Mouse (Mus musculus) liver, embryonic 16.5 days (tissue): ENCODE results near the gene Cyct. TPM values are rescaled to one million over a fixed set of nuclear protein-coding genes. Genes with fewer than 3 reads are reported as not detected.
A peak's percentile ranks its signal among the peaks of the same experiment; 100 is the strongest.

ENCODE experiments used
- ATAC-seq: fragments of 200-750 bp; cut with Nextera tagmentation; 2 replicates; pipeline ENCODE4 v1.8.0; 2017; ENCODE audit warnings: low read depth, mild to moderate bottlenecking, moderate number of reproducible peaks, moderate library complexity
- H3K27ac ChIP-seq: fragments of 300-500 bp; sonication (generic); 2 replicates; pipeline ENCODE4 v1.5.1; 2014; ENCODE audit warnings: mild to moderate bottlenecking, low read length
- H3K27me3 ChIP-seq: fragments of 300-500 bp; sonication (generic); 2 replicates; pipeline ENCODE4 v1.6.1; 2014; ENCODE audit warnings: low read depth, low read length, mixed read lengths; ENCODE audit not compliant: control insufficient read depth, insufficient read depth
- H3K36me3 ChIP-seq: fragments of 300-500 bp; sonication (generic); 2 replicates; pipeline ENCODE4 v1.6.1; 2014; ENCODE audit warnings: mild to moderate bottlenecking; ENCODE audit not compliant: control insufficient read depth, insufficient read depth
- H3K4me1 ChIP-seq: fragments of 300-500 bp; sonication (generic); 2 replicates; pipeline ENCODE4 v1.6.1; 2014; ENCODE audit warnings: low read depth, low read length, mixed read lengths; ENCODE audit not compliant: control insufficient read depth
- H3K4me2 ChIP-seq: fragments of 300-500 bp; sonication (generic); 2 replicates; pipeline ENCODE4 v1.6.1; 2014; ENCODE audit warnings: low read depth, low read length, mixed read lengths
- H3K4me3 ChIP-seq: fragments of 300-500 bp; sonication (generic); 2 replicates; pipeline ENCODE4 v1.5.1; 2014; ENCODE audit warnings: low read depth, mild to moderate bottlenecking, low read length
- H3K9ac ChIP-seq: fragments of 300-500 bp; sonication (generic); 2 replicates; pipeline ENCODE4 v1.6.1; 2014; ENCODE audit warnings: low read depth, low read length
- H3K9me3 ChIP-seq: fragments of 300-500 bp; sonication (generic); replicated peaks from 2 replicates; pipeline ENCODE4 v1.6.1; 2016; ENCODE audit warnings: low read length; ENCODE audit not compliant: control insufficient read depth
- whole genome bisulfite sequencing: fragments of 180-500 bp; shearing (Covaris S2); extraction: QIAGEN DNeasy Blood & Tissue Kit; methylation state at CpG from one replicate; pipeline ENCODE4 v1.1.7; 2014; ENCODE audit not compliant: insufficient replicate concordance; 5-methylcytosine and 5-hydroxymethylcytosine counted together
- polyA plus RNA-seq: library from polyadenylated mRNA; unstranded; fragments of >200 nt; fragmentation: Nextera tagmentation; extraction: Ambion mirVana; gene quantifications from 2 replicates; pipeline ENCODE4 v1.2.1, GENCODE M21; 2015

Gene Cyct
- polyA plus RNA-seq, result not detected in 2 replicates

- ATAC-seq, result no peak
- no peak within 1 kb of the TSS for H3K9ac ChIP-seq
- H3K9me3 ChIP-seq, result no peaks in the 10 kb centered on the region
- no peak within 1 kb of the TSS for H3K4me3 ChIP-seq
- no peaks in the 10 kb centered on the region for H3K27me3 ChIP-seq
- 75% methylated on average over 11 of the region's 11 CpGs for WGBS
- no peaks in the 10 kb centered on the region for H3K4me1 ChIP-seq
- H3K27ac ChIP-seq, result no peak within 1 kb of the TSS
- H3K4me2 ChIP-seq, result no peak within 1 kb of the TSS
- no peaks in the 10 kb centered on the region for H3K36me3 ChIP-seq
Measured at GRCm38 (mm10) chr2:76360226-76360625, at the start of gene Cyct. Cyct (minus strand) TSS chr2:76360450.

DNA sequence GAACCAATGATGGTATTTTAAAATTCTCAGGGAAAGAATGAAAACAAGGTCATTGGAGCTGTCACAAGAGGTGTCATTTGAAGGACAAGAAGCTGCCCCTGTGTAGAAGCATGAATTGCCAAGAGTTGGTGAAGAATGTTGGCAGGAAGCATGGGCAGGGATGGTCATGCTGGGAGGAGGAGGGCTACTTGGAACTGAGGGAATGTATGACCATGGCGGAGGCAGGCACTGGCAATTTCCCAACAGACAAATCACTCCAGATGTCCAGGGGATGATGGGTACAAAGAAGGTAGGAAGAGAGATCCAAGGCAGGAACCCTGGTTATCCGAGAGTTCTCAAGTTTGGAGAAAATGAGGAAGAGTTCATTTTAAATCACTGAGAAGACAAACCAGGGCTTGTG lies 49.7 kb upstream of the Cyct start:
- no peak overlapping the region for H3K9ac ChIP-seq
- H3K4me3 ChIP-seq, result no peak overlapping the region
- H3K27me3 ChIP-seq, result peaks cover 32% of the 10 kb centered on the region
- no peaks in the 10 kb centered on the region for H3K36me3 ChIP-seq
- no peaks in the 10 kb centered on the region for H3K9me3 ChIP-seq
- WGBS, result 56% methylated on average over 2 of the region's 2 CpGs
- no peaks in the 10 kb centered on the region; the same call in 1 of the 2 replicates for H3K4me1 ChIP-seq
- ATAC-seq, result no peak
- H3K4me2 ChIP-seq, result no peak overlapping the region
- H3K27ac ChIP-seq, result no peak overlapping the region

DNA sequence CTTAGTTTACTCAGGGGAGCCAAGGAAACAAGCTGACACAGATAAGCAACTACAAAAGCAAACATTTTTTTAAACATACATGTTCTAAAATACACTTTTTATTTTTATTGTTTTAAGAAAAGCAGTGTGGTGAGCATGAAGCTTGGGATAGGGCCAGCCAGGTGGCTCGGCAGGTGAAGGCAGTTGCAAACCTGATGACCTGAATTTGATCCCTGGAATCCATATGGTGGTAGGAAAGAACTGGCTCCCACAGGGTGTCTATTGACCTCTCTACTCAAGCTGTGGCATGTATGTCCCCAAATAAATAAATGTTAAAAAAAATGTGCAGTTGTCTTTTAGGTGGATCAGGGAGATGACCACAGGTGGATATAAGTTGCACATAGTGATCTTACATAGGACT lies 49.3 kb upstream of the Cyct start:
- Histone ChIP-seq H3K4me3 (no peak overlapping the region), H3K4me1 (no peaks in the 10 kb centered on the region; the same call in 1 of the 2 replicates), H3K9ac (no peak overlapping the region), H3K4me2 (no peak overlapping the region), H3K9me3 (no peaks in the 10 kb centered on the region), H3K27ac (no peak overlapping the region), H3K27me3 (peaks cover 36% of the 10 kb centered on the region), H3K36me3 (no peaks in the 10 kb centered on the region)
- 30% methylated on average over 1 of the region's 1 CpGs for WGBS
- ATAC-seq, result no peak

- H3K4me2 ChIP-seq, result peak overlapping the region; percentile 69
- no peaks in the 10 kb centered on the region for H3K36me3 ChIP-seq
- H3K4me1 ChIP-seq, result no peaks in the 10 kb centered on the region; the same call in 1 of the 2 replicates
- 0 out of 2 replicates have a peak, but pooled peaks have one; percentile 38 for ATAC-seq
- no peak overlapping the region for H3K27ac ChIP-seq
- peaks cover 46% of the 10 kb centered on the region for H3K27me3 ChIP-seq
- H3K9ac ChIP-seq, result peak overlapping the region; percentile 24; the same call in 1 of the 2 replicates
- WGBS, result under 1% methylated on average over 48 of the region's 49 CpGs
- peak overlapping the region; percentile 64 for H3K4me3 ChIP-seq
- H3K9me3 ChIP-seq, result no peaks in the 10 kb centered on the region
Measured at GRCm38 (mm10) chr2:76406937-76407441, 46.7 kb upstream of the Cyct start.

GRCm38 (mm10) chr2:76406151-76406936 lies 46.1 kb upstream of the Cyct start, which contains the start of gene Osbpl6:
Osbpl6 (plus strand) TSS chr2:76406508.
- ATAC-seq, result peak; percentile 81
- H3K4me1 ChIP-seq, result no peaks in the 10 kb centered on the region; the same call in 1 of the 2 replicates
- peak within 1 kb of the TSS; percentile 69 for H3K4me2 ChIP-seq
- H3K9ac ChIP-seq, result peak within 1 kb of the TSS; percentile 31; the same call in 1 of the 2 replicates
- H3K9me3 ChIP-seq, result no peaks in the 10 kb centered on the region
- peak within 1 kb of the TSS; percentile 64 for H3K4me3 ChIP-seq
- no peak within 1 kb of the TSS for H3K27ac ChIP-seq
- peaks cover 46% of the 10 kb centered on the region for H3K27me3 ChIP-seq
- H3K36me3 ChIP-seq, result no peaks in the 10 kb centered on the region
- WGBS, result under 1% methylated on average over 87 of the region's 89 CpGs

DNA sequence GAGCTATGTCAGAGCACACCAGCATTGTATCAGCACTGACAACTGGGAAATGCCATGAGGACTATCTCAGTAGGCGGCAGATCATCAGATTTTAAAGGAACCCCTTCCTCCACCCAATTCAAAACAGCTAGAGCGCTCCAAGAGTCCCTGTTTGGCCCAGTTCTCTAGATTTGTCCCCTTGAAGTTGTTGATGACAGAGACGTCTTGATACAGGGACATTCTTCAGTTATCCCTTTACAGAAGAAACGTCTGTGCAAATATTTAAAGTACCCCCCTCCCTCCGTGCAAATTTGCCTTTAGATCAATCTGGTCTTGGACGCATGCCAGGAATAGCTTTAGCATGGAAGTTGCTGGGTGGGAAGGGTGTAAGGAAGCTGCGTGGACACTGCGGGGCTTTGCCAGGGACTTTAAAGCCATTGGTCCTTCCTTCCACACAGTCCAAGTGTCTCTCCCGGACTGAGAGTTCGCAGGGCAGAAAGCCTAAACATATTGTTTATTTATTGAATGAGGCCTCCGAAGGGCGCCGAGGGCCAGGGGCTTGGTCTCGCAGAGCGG lies 45.4 kb upstream of the Cyct start:
- Histone ChIP-seq H3K4me1 (no peaks in the 10 kb centered on the region; the same call in 1 of the 2 replicates), H3K9me3 (no peaks in the 10 kb centered on the region), H3K9ac (no peak overlapping the region), H3K36me3 (no peaks in the 10 kb centered on the region), H3K4me3 (peak overlapping the region; percentile 64), H3K27me3 (peaks cover 46% of the 10 kb centered on the region), H3K4me2 (peak overlapping the region; percentile 69), H3K27ac (no peak overlapping the region)
- no peak for ATAC-seq
- 5% methylated on average over 15 of the region's 15 CpGs for WGBS

DNA sequence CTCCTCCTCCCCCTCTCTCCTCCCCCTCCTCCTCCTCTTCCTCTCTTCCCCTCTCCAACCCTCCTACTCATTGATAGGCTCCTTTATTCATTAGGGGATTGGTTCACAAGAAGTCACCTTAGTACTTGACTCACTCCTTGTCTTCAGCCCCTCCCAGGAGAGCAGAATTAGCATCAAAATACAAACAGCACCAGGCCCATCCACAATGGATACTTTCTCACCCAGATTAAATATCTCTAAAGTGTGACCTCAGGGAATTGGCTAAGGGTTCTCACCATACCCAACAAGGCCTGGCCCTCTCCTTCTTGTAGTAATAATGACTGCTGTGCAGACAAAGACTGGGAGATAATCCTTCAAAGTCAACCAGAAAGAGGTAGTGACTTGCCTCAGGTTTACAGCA lies 39.9 kb upstream of the Cyct start:
- Histone ChIP-seq H3K27ac (no peak overlapping the region), H3K4me2 (no peak overlapping the region), H3K27me3 (peaks cover 17% of the 10 kb centered on the region), H3K4me1 (no peaks in the 10 kb centered on the region), H3K36me3 (no peaks in the 10 kb centered on the region), H3K4me3 (no peak overlapping the region), H3K9ac (no peak overlapping the region), H3K9me3 (no peaks in the 10 kb centered on the region)
- ATAC-seq, result no peak

DNA sequence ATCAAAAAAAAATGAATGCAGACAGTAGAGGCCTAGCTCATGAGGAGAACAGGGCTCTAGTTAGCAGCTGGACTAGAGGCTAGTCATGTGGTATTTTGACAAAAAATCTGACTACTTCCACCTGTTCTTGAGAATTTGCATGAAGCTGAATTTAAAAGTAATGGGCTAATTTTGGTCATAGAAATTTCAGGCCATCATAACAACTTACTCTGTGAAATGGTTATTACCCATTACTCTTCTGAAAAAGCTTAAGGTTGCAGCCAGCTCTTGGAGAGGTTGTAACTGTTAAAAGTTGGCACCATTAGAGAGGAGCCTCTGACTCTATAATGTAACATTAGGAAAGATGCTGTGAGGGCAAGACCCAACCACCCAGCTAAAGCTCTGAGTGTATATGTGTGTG lies 26.3 kb upstream of the Cyct start:
- no peak for ATAC-seq
- H3K27ac ChIP-seq, result no peak overlapping the region
- H3K4me3 ChIP-seq, result no peak overlapping the region
- H3K9ac ChIP-seq, result no peak overlapping the region
- peaks cover 3% of the 10 kb centered on the region; the same call in 1 of the 2 replicates for H3K36me3 ChIP-seq
- H3K4me1 ChIP-seq, result no peaks in the 10 kb centered on the region
- H3K27me3 ChIP-seq, result no peaks in the 10 kb centered on the region
- no peak overlapping the region for H3K4me2 ChIP-seq
- H3K9me3 ChIP-seq, result no peaks in the 10 kb centered on the region

GRCm38 (mm10) chr2:76378646-76379045 lies 18.4 kb upstream of the Cyct start:
- no peak for ATAC-seq
- Histone ChIP-seq H3K9me3 (no peaks in the 10 kb centered on the region), H3K4me1 (no peaks in the 10 kb centered on the region), H3K36me3 (peaks cover 25% of the 10 kb centered on the region), H3K9ac (no peak overlapping the region), H3K4me2 (no peak overlapping the region), H3K27ac (no peak overlapping the region), H3K4me3 (no peak overlapping the region), H3K27me3 (no peaks in the 10 kb centered on the region)
- WGBS, result 89% methylated on average over 19 of the region's 19 CpGs
